Mouse (Mus musculus) thymus, adult 2 months (tissue): ENCODE data around the gene Large2.

ENCODE experiments used
- CTCF ChIP-seq: fragments of 200-500 bp; IDR thresholded peaks from 2 replicates; pipeline ENCODE4 v1.5.1; 2012; ENCODE audit warnings: mild to moderate bottlenecking, control low read depth, low read length, moderate library complexity, borderline replicate concordance; ENCODE audit not compliant: control insufficient read depth, poor library complexity, insufficient read depth; ENCODE audit errors: extremely low read depth
- POLR2A ChIP-seq: fragments of 200-500 bp; IDR thresholded peaks from 2 replicates; pipeline ENCODE4 v1.6.1; 2012; ENCODE audit warnings: mild to moderate bottlenecking, low read length, control low read depth, moderate library complexity; ENCODE audit not compliant: control insufficient read depth, poor library complexity, insufficient read depth; ENCODE audit errors: extremely low read depth

- TF ChIP-seq CTCF (no peak), POLR2A (no peak)
These were observed 2.7 kb upstream of the Large2 start for GRCm38 (mm10) chr2:92377320-92377719.
